Mouse (Mus musculus): ENCODE data around the gene Rhou.

The Rhou gene

GRCm38 (mm10) chr8:123649483-123649882 is 4.2 kb upstream of the Rhou start:
- no peak for DNase-seq (ENCODE audit: low read depth, low spot score)

GRCm38 (mm10) chr8:123651390-123652098 is 2.2 kb upstream of the Rhou start:
- DNase-seq (ENCODE audit: low read depth, low spot score): no peak

- peak; percentile 29 for DNase-seq (ENCODE audit: low read depth, low spot score)
Measured at GRCm38 (mm10) chr8:123652641-123653040, 1.1 kb upstream of the Rhou start.

- DNase-seq (ENCODE audit: low read depth, low spot score): peak; percentile 66
Measured at GRCm38 (mm10) chr8:123653994-123654569, 353 bp downstream of the Rhou start.

- DNase-seq (ENCODE audit: low read depth, low spot score): no peak
Measured at GRCm38 (mm10) chr8:123654763-123655162, 1.0 kb downstream of the Rhou start.

GRCm38 (mm10) chr8:123655351-123655779 is 1.6 kb downstream of the Rhou start:
- peak; percentile 61 for DNase-seq (ENCODE audit: low read depth, low spot score)

- DNase-seq (ENCODE audit: low read depth, low spot score): no peak
Measured at GRCm38 (mm10) chr8:123657826-123658225, 4.1 kb downstream of the Rhou start.

GRCm38 (mm10) chr8:123659469-123660057 is 5.8 kb downstream of the Rhou start:
- DNase-seq (ENCODE audit: low read depth, low spot score): no peak

GRCm38 (mm10) chr8:123661515-123661914 is 7.8 kb downstream of the Rhou start:
- no peak for DNase-seq (ENCODE audit: low read depth, low spot score)

GRCm38 (mm10) chr8:123665580-123665979 is 11.9 kb downstream of the Rhou start:
- DNase-seq (ENCODE audit: low read depth, low spot score): no peak

- peak; percentile 70 for DNase-seq (ENCODE audit: low read depth, low spot score)
Measured at GRCm38 (mm10) chr8:123666832-123667231, 13.1 kb downstream of the Rhou start.

GRCm38 (mm10) chr8:123668681-123669080 is 15.0 kb downstream of the Rhou start:
- DNase-seq (ENCODE audit: low read depth, low spot score): no peak

GRCm38 (mm10) chr8:123670766-123671165 is 17.0 kb downstream of the Rhou start:
- DNase-seq (ENCODE audit: low read depth, low spot score): no peak

GRCm38 (mm10) chr8:123671454-123671853 is 17.7 kb downstream of the Rhou start:
- no peak for DNase-seq (ENCODE audit: low read depth, low spot score)

- no peak for DNase-seq (ENCODE audit: low read depth, low spot score)
Measured at GRCm38 (mm10) chr8:123672648-123673047, 18.9 kb downstream of the Rhou start.

GRCm38 (mm10) chr8:123675611-123676010 is 21.9 kb downstream of the Rhou start:
- DNase-seq (ENCODE audit: low read depth, low spot score): no peak

GRCm38 (mm10) chr8:123678390-123678789 is 24.7 kb downstream of the Rhou start:
- no peak for DNase-seq (ENCODE audit: low read depth, low spot score)

- peak; percentile 97 for DNase-seq (ENCODE audit: low read depth, low spot score)
Measured at GRCm38 (mm10) chr8:123682073-123682761, 28.5 kb downstream of the Rhou start.

GRCm38 (mm10) chr8:123683321-123683720 is 29.6 kb downstream of the Rhou start:
- DNase-seq (ENCODE audit: low read depth, low spot score): no peak

GRCm38 (mm10) chr8:123684806-123685205 is 31.1 kb downstream of the Rhou start:
- DNase-seq (ENCODE audit: low read depth, low spot score): no peak

GRCm38 (mm10) chr8:123685477-123685876 is 31.7 kb downstream of the Rhou start:
- DNase-seq (ENCODE audit: low read depth, low spot score): no peak

- peak; percentile 76 for DNase-seq (ENCODE audit: low read depth, low spot score)
Measured at GRCm38 (mm10) chr8:123687826-123688225, 34.1 kb downstream of the Rhou start.

Data from ZHBTc4 (cell line).